Mouse (Mus musculus) liver, embryonic 13.5 days (tissue): ENCODE measurements around the gene Scin. TPM values are rescaled to one million over a fixed set of nuclear protein-coding genes. Genes with fewer than 3 reads are reported as not detected.

Experiments used
- ATAC-seq: fragments of 200-750 bp; cut with Nextera tagmentation; 2 replicates; pipeline ENCODE4 v1.8.0; 2017; ENCODE audit warnings: low read depth, mild to moderate bottlenecking, moderate number of reproducible peaks, moderate library complexity
- DNase-seq: peaks from one replicate; pipeline ENCODE4 v3.0.0; 2022
- H3K27ac ChIP-seq: fragments of 300-500 bp; sonication (generic); 2 replicates; pipeline ENCODE4 v1.5.1; 2015; ENCODE audit warnings: moderate library complexity, mild to moderate bottlenecking, inconsistent platforms
- H3K27me3 ChIP-seq: fragments of 300-500 bp; sonication (generic); 2 replicates; pipeline ENCODE4 v1.6.1; 2015; ENCODE audit warnings: mild to moderate bottlenecking, inconsistent platforms
- H3K36me3 ChIP-seq: fragments of 300-500 bp; sonication (generic); 2 replicates; pipeline ENCODE4 v1.6.1; 2015; ENCODE audit warnings: mild to moderate bottlenecking, inconsistent platforms
- H3K4me1 ChIP-seq: fragments of 300-500 bp; sonication (generic); replicated peaks from 2 replicates; pipeline ENCODE4 v1.6.1; 2015; ENCODE audit warnings: inconsistent platforms
- H3K4me2 ChIP-seq: fragments of 300-500 bp; sonication (generic); 2 replicates; pipeline ENCODE4 v1.6.1; 2015; ENCODE audit warnings: inconsistent platforms, mild to moderate bottlenecking, moderate library complexity
- H3K4me3 ChIP-seq: fragments of 300-500 bp; sonication (generic); replicated peaks from 2 replicates; pipeline ENCODE4 v1.5.1; 2015; ENCODE audit warnings: mild to moderate bottlenecking, inconsistent platforms
- H3K9ac ChIP-seq: fragments of 300-500 bp; sonication (generic); 2 replicates; pipeline ENCODE4 v1.6.1; 2015; ENCODE audit warnings: mild to moderate bottlenecking, inconsistent platforms
- H3K9me3 ChIP-seq: fragments of 300-500 bp; sonication (generic); replicated peaks from 2 replicates; pipeline ENCODE4 v1.6.1; 2016; ENCODE audit warnings: inconsistent platforms
- WGBS: fragments of 180-500 bp; shearing (Covaris S2); methylation state at CpG from one replicate; pipeline ENCODE4 v1.1.7; 2015; ENCODE audit not compliant: insufficient replicate concordance; 5-methylcytosine and 5-hydroxymethylcytosine counted together
- polyA plus RNA-seq: library from polyadenylated mRNA; unstranded; fragments of >200 nt; fragmentation: Nextera tagmentation; extraction: Ambion mirVana; gene quantifications from 2 replicates; pipeline ENCODE4 v1.2.1, GENCODE M21; 2015

The Scin gene
- polyA plus RNA-seq, 1 experiment from 2014 or later, result 0.13 TPM

- no peak overlapping the region for H3K4me3 ChIP-seq
- H3K27ac ChIP-seq, result no peak overlapping the region
- no peaks in the 10 kb centered on the region for H3K27me3 ChIP-seq
- 51% methylated on average over 5 of the region's 5 CpGs for WGBS
- H3K4me1 ChIP-seq, result no peaks in the 10 kb centered on the region
- ATAC-seq, result no peak
- H3K9ac ChIP-seq, result no peak overlapping the region
- H3K4me2 ChIP-seq, result no peak overlapping the region
- no peak for DNase-seq
- H3K36me3 ChIP-seq, result no peaks in the 10 kb centered on the region
- H3K9me3 ChIP-seq, result no peaks in the 10 kb centered on the region
Observed at GRCm38 (mm10) chr12:40073660-40074059, 60.4 kb downstream of the Scin start.

- no peaks in the 10 kb centered on the region for H3K9me3 ChIP-seq
- H3K4me3 ChIP-seq, result no peak overlapping the region
- no peak overlapping the region for H3K27ac ChIP-seq
- H3K4me2 ChIP-seq, result no peak overlapping the region
- 24% methylated on average over 1 of the region's 1 CpGs for WGBS
- H3K9ac ChIP-seq, result no peak overlapping the region
- ATAC-seq (no peak), DNase-seq (no peak)
- H3K4me1 ChIP-seq, result no peaks in the 10 kb centered on the region
- H3K27me3 ChIP-seq, result no peaks in the 10 kb centered on the region
- H3K36me3 ChIP-seq, result no peaks in the 10 kb centered on the region
Observed at GRCm38 (mm10) chr12:40047024-40047423, 87.0 kb downstream of the Scin start.

- no peak for DNase-seq
- Histone ChIP-seq H3K4me3 (no peak overlapping the region), H3K9ac (no peak overlapping the region), H3K36me3 (no peaks in the 10 kb centered on the region), H3K27ac (no peak overlapping the region), H3K27me3 (no peaks in the 10 kb centered on the region), H3K9me3 (no peaks in the 10 kb centered on the region), H3K4me2 (no peak overlapping the region), H3K4me1 (no peaks in the 10 kb centered on the region)
- WGBS, result 71% methylated on average over 8 of the region's 8 CpGs
- no peak for ATAC-seq
Observed at GRCm38 (mm10) chr12:40043816-40044585, 90.0 kb downstream of the Scin start.

GRCm38 (mm10) chr12:40040067-40040466, 94.0 kb downstream of the Scin start:
- Histone ChIP-seq H3K27ac (no peak overlapping the region), H3K4me2 (no peak overlapping the region), H3K9ac (no peak overlapping the region), H3K4me1 (peaks cover 15% of the 10 kb centered on the region), H3K9me3 (no peaks in the 10 kb centered on the region), H3K36me3 (peaks cover 7% of the 10 kb centered on the region; the same call in 1 of the 2 replicates), H3K27me3 (no peaks in the 10 kb centered on the region), H3K4me3 (no peak overlapping the region)
- DNase-seq (no peak), ATAC-seq (no peak)

GRCm38 (mm10) chr12:40037876-40038463, 96.1 kb downstream of the Scin start, which contains the start of gene Arl4a:
TSS of gene Arl4a (minus strand) at chr12:40038025.
- H3K4me2 ChIP-seq, result peak within 1 kb of the TSS; percentile 91

GRCm38 (mm10) chr12:40037226-40037813, 96.7 kb downstream of the Scin start:
- 0% methylated on average over 54 of the region's 60 CpGs for WGBS
- DNase-seq, result peak; percentile 99
- peaks cover 20% of the 10 kb centered on the region; the same call in 1 of the 2 replicates for H3K36me3 ChIP-seq
- H3K9me3 ChIP-seq, result no peaks in the 10 kb centered on the region
- ATAC-seq, result peak; percentile 92
- H3K27ac ChIP-seq, result peak overlapping the region; percentile 99
- H3K27me3 ChIP-seq, result no peaks in the 10 kb centered on the region
- H3K9ac ChIP-seq, result peak overlapping the region; percentile 99
- peak overlapping the region; percentile 91 for H3K4me2 ChIP-seq
- peak overlapping the region; percentile 94 for H3K4me3 ChIP-seq
- H3K4me1 ChIP-seq, result peaks cover 29% of the 10 kb centered on the region

More at GRCm38 (mm10) chr12:40037876-40038463, 96.1 kb downstream of the Scin start, which contains the start of gene Arl4a:
- ATAC-seq, result peak; percentile 83
- H3K27me3 ChIP-seq, result no peaks in the 10 kb centered on the region
- peaks cover 16% of the 10 kb centered on the region; the same call in 1 of the 2 replicates for H3K36me3 ChIP-seq
- H3K4me1 ChIP-seq, result peaks cover 25% of the 10 kb centered on the region
- WGBS, result under 1% methylated on average over 58 of the region's 68 CpGs
- H3K9me3 ChIP-seq, result no peaks in the 10 kb centered on the region
- peak within 1 kb of the TSS; percentile 99 for H3K9ac ChIP-seq
- H3K4me3 ChIP-seq, result peak within 1 kb of the TSS; percentile 94
- DNase-seq, result peak; percentile 93
- H3K27ac ChIP-seq, result peak within 1 kb of the TSS; percentile 99

GRCm38 (mm10) chr12:40036666-40037065, 97.4 kb downstream of the Scin start:
- Histone ChIP-seq H3K4me1 (peaks cover 29% of the 10 kb centered on the region), H3K36me3 (peaks cover 22% of the 10 kb centered on the region; the same call in 1 of the 2 replicates), H3K4me2 (peak overlapping the region; percentile 91), H3K27ac (peak overlapping the region; percentile 93), H3K9ac (peak overlapping the region; percentile 99), H3K9me3 (no peaks in the 10 kb centered on the region), H3K4me3 (peak overlapping the region; percentile 94), H3K27me3 (no peaks in the 10 kb centered on the region)
- DNase-seq (no peak), ATAC-seq (no peak)
- 0% methylated on average over 11 of the region's 11 CpGs for WGBS

GRCm38 (mm10) chr12:40035506-40035905, 98.5 kb downstream of the Scin start:
- H3K9me3 ChIP-seq, result no peaks in the 10 kb centered on the region
- no peaks in the 10 kb centered on the region for H3K27me3 ChIP-seq
- peak overlapping the region; percentile 93 for H3K27ac ChIP-seq
- no peak for DNase-seq
- peak overlapping the region; percentile 91 for H3K4me2 ChIP-seq
- WGBS, result 51% methylated on average over 4 of the region's 4 CpGs
- H3K4me3 ChIP-seq, result peak overlapping the region; percentile 94
- peaks cover 29% of the 10 kb centered on the region for H3K4me1 ChIP-seq
- H3K36me3 ChIP-seq, result peaks cover 28% of the 10 kb centered on the region; the same call in 1 of the 2 replicates
- H3K9ac ChIP-seq, result peak overlapping the region; percentile 99
- ATAC-seq, result no peak

GRCm38 (mm10) chr12:40029201-40029600, 104.8 kb downstream of the Scin start:
- peaks cover 14% of the 10 kb centered on the region; the same call in 1 of the 2 replicates for H3K36me3 ChIP-seq
- no peak for ATAC-seq
- no peak overlapping the region for H3K4me3 ChIP-seq
- 58% methylated on average over 4 of the region's 4 CpGs for WGBS
- H3K27me3 ChIP-seq, result no peaks in the 10 kb centered on the region
- H3K27ac ChIP-seq, result peak overlapping the region; percentile 43
- peak overlapping the region; percentile 15; the same call in 1 of the 2 replicates for H3K9ac ChIP-seq
- DNase-seq, result no peak
- H3K9me3 ChIP-seq, result no peaks in the 10 kb centered on the region
- no peak overlapping the region for H3K4me2 ChIP-seq
- H3K4me1 ChIP-seq, result peaks cover 48% of the 10 kb centered on the region

- peaks cover 58% of the 10 kb centered on the region for H3K4me1 ChIP-seq
- H3K9me3 ChIP-seq, result no peaks in the 10 kb centered on the region
- 0 out of 2 replicates have a peak overlapping the region, but pooled peaks have one; percentile 8 for H3K4me3 ChIP-seq
- H3K36me3 ChIP-seq, result peaks cover 12% of the 10 kb centered on the region; the same call in 1 of the 2 replicates
- H3K27ac ChIP-seq, result peak overlapping the region; percentile 92
- H3K4me2 ChIP-seq, result peak overlapping the region; percentile 38
- DNase-seq (no peak), ATAC-seq (peak; percentile 52)
- 63% methylated on average over 3 of the region's 3 CpGs for WGBS
- H3K27me3 ChIP-seq, result no peaks in the 10 kb centered on the region
- H3K9ac ChIP-seq, result peak overlapping the region; percentile 34; the same call in 1 of the 2 replicates
Observed at GRCm38 (mm10) chr12:40027846-40028245, 106.2 kb downstream of the Scin start.

GRCm38 (mm10) chr12:40027444-40027843, 106.6 kb downstream of the Scin start:
- Histone ChIP-seq H3K27me3 (no peaks in the 10 kb centered on the region), H3K27ac (peak overlapping the region; percentile 92), H3K4me1 (peaks cover 58% of the 10 kb centered on the region), H3K9me3 (no peaks in the 10 kb centered on the region), H3K9ac (peak overlapping the region; percentile 44), H3K4me2 (peak overlapping the region; percentile 38), H3K4me3 (peak overlapping the region; percentile 1; the same call in 1 of the 2 replicates), H3K36me3 (peaks cover 9% of the 10 kb centered on the region; the same call in 1 of the 2 replicates)
- WGBS, result 23% methylated on average over 3 of the region's 3 CpGs
- peak; percentile 93 for ATAC-seq
- peak; percentile 56 for DNase-seq
